Mouse (Mus musculus) G1E (cell line): ENCODE results near the gene Inpp5a. TPM values are rescaled to one million over a fixed set of nuclear protein-coding genes. Genes with fewer than 3 reads are reported as not detected.
A peak's percentile ranks its signal among the peaks of the same experiment; 100 is the strongest.

Experiments
- ATAC-seq: 2 replicates; pipeline ENCODE4 v1.8.0; 2016; ENCODE audit warnings: mild to moderate bottlenecking; ENCODE audit not compliant: insufficient number of reproducible peaks, poor library complexity, low FRiP score, severe bottlenecking; ENCODE audit errors: extremely low read depth
- DNase-seq: peaks from one replicate; pipeline ENCODE4 v3.0.0; 2012; ENCODE audit warnings: low spot score
- H3K27me3 ChIP-seq: 2 replicates; pipeline ENCODE4 v1.6.1; 2012; ENCODE audit warnings: mild to moderate bottlenecking, low read length, inconsistent platforms; ENCODE audit not compliant: insufficient read depth
- H3K36me3 ChIP-seq: replicated peaks from 2 replicates; pipeline ENCODE3; 2012; ENCODE audit warnings: mild to moderate bottlenecking, inconsistent platforms
- H3K4me1 ChIP-seq: 2 replicates; pipeline ENCODE4 v1.6.1; 2012; ENCODE audit warnings: low read depth, low read length, inconsistent platforms, mixed read lengths; ENCODE audit not compliant: insufficient read depth
- H3K4me3 ChIP-seq: 2 replicates; pipeline ENCODE4 v1.5.1; 2012; ENCODE audit warnings: low read depth, mild to moderate bottlenecking, inconsistent platforms, low read length, moderate library complexity, mixed read lengths
- H3K9me3 ChIP-seq: replicated peaks from 2 replicates; pipeline ENCODE4 v1.6.1; 2012; ENCODE audit warnings: inconsistent platforms
- CTCF ChIP-seq: IDR thresholded peaks from 2 replicates; pipeline ENCODE4 v1.5.1; 2012; ENCODE audit warnings: low read depth, low read length, inconsistent platforms, mixed read lengths
- GATA1 ChIP-seq: IDR thresholded peaks from 2 replicates; pipeline ENCODE4 v1.6.1; 2012; ENCODE audit warnings: borderline replicate concordance, low read length, inconsistent platforms, mixed read lengths
- GATA2 ChIP-seq: IDR thresholded peaks from 2 replicates; pipeline ENCODE4 v1.6.1; 2012; ENCODE audit warnings: low read depth, low read length, inconsistent platforms, borderline replicate concordance
- POLR2AphosphoS5 ChIP-seq: IDR thresholded peaks from 2 replicates; pipeline ENCODE4 v1.6.1; 2012; ENCODE audit warnings: low read depth, low read length, inconsistent platforms; ENCODE audit not compliant: insufficient replicate concordance
- TAL1 ChIP-seq: conservative IDR thresholded peaks from 2 replicates; pipeline ENCODE4 v1.6.1; 2012; ENCODE audit warnings: low read depth, low read length, inconsistent platforms, mixed read lengths
- polyA plus RNA-seq: library from polyadenylated mRNA; stranded (reverse); fragments of >175 nt; gene quantifications from 2 replicates; pipeline ENCODE4 v1.2.3, GENCODE M21; 2012
- total RNA-seq, 2 experiments: library from RNA; stranded (forward) in 1 of 2; stranded (reverse) in 1 of 2; fragments of 200-1000 nt in 1 of 2; fragments of >200 nt in 1 of 2; fragmentation: Nextera tagmentation in 1 of 2; gene quantifications; 2 replicates each; pipeline ENCODE4 v1.2.3; 2014 to 2017

Inpp5a gene
- total and polyA plus RNA-seq, 3 experiments = 1.2 to 5.6 (median 2.5) TPM

DNA sequence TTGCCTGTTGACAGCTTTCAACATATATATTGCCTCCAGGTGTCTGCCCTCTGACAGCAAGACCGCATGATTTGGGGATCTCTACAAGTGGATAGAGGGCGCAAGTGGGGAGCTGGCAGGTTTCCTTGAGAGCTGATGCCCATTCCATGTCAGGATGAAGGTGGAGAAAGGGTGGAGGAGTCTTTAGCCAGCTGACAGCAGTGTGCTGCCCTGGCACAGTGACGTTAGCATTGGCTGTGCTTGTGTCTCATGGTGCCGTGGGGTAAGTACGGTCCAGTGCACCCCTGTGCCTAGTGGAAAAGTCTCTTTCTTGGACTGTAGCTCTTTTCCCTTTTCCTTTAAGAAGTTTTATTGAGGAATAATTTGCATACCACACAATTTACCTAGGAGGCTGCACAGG is 9.2 kb downstream of the Inpp5a start:
- Histone ChIP-seq H3K9me3 (peaks cover 54% of the 10 kb centered on the region), H3K4me3 (no peak overlapping the region), H3K36me3 (no peaks in the 10 kb centered on the region), H3K27me3 (no peaks in the 10 kb centered on the region), H3K4me1 (peaks cover 18% of the 10 kb centered on the region)
- DNase-seq (no peak), ATAC-seq (no peak)
- no peak for TF ChIP-seq GATA1
- no peak for TF ChIP-seq CTCF
- no peak for TF ChIP-seq GATA2
- no peak for TF ChIP-seq POLR2AphosphoS5
- TF ChIP-seq TAL1 = no peak

DNA sequence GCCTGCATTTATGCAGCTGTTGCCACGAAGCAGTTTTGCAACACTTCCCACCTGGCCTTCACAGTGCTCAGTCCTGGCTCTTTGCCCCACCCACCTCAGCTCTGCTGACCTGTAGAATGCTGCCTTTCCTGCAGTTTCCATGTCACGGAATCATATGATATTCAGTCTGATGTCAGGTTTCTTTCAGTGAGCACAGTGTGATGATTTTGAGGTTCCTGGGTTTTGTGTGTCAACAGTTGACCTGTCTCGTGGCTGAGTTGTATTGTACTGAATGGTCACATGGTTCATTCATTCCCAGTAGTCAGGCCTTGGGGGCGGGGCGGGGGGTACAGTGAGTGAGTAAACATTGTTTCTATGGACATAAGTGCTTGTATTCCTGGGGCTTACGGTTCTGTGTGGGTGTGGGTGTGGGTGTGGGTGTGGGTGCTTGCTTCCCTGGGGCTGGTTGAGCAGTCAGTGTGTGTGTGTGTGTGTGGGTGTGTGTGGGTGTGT is 9.7 kb downstream of the Inpp5a start:
- peaks cover 52% of the 10 kb centered on the region for H3K9me3 ChIP-seq
- DNase-seq = no peak
- no peaks in the 10 kb centered on the region for H3K27me3 ChIP-seq
- H3K4me3 ChIP-seq = no peak overlapping the region
- H3K36me3 ChIP-seq = no peaks in the 10 kb centered on the region
- peaks cover 18% of the 10 kb centered on the region for H3K4me1 ChIP-seq
- ATAC-seq = no peak
- TF ChIP-seq GATA1 = no peak
- no peak for TF ChIP-seq GATA2
- no peak for TF ChIP-seq CTCF
- TF ChIP-seq TAL1 = no peak
- TF ChIP-seq POLR2AphosphoS5 = no peak

DNA sequence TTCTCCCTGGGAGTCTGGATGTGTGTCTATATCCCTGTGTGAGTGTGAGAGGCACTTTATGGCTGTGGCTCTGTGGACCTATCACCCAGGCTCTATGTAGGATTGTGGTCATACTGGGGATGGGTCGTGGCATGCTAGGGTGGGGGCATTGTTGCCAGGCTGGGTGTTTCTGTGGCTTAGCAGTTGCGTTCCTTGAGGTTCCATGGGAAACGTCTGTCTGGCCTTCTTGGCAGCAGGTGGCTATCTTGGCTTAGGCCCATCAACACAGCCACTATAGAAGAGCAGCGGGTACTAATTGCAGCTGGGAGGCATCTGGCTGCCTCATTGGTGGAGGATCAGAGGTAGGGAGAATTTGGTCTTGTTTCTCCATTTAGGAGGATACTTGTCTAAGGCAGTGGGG is 10.7 kb downstream of the Inpp5a start:
- H3K36me3 ChIP-seq = no peaks in the 10 kb centered on the region
- DNase-seq = no peak
- no peak overlapping the region for H3K4me3 ChIP-seq
- no peaks in the 10 kb centered on the region for H3K27me3 ChIP-seq
- TF ChIP-seq GATA1 (no peak), GATA2 (no peak), POLR2AphosphoS5 (no peak), TAL1 (no peak), CTCF (no peak)
- H3K4me1 ChIP-seq = peaks cover 18% of the 10 kb centered on the region
- ATAC-seq = no peak
- H3K9me3 ChIP-seq = peaks cover 52% of the 10 kb centered on the region

DNA sequence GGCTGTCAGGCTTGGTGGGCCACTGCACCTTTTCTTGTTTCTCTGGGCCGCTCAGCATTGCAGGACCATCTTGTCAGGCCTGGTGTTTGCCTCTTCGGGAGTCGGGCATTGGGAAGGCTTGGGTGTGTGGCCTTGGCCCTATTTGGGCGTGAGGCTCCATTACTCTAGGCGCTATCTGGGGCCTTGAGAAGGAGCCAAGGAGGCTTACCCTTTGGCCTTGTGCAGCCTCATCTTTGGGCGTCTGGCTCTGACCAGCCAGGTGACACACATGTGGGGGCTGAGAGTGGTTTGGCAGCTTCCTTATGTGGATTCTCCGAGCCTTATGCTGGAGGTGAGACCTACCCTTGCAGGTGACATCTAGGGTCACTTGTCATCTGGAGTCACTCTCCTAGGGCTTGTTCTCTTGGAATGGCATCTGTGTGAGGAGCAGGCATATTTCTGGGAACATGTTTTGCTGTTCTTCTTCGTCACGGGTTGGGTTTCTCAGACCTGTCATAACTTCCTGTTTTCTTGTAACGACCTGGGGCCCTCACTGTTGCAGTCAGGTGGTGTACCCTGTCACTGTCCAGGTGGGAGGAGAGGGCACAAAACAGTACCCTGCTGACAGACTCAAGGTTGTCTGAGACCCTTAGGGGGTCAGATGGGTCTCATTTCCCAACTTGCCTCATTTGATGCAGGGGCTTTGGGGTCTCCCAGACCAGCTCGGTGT is 11.2 kb downstream of the Inpp5a start:
- Histone ChIP-seq H3K27me3 (no peaks in the 10 kb centered on the region), H3K36me3 (no peaks in the 10 kb centered on the region), H3K4me3 (no peak overlapping the region), H3K4me1 (peaks cover 18% of the 10 kb centered on the region), H3K9me3 (peaks cover 55% of the 10 kb centered on the region)
- TF ChIP-seq CTCF = no peak
- TF ChIP-seq GATA2 = no peak
- TF ChIP-seq GATA1 = no peak
- no peak for TF ChIP-seq TAL1
- TF ChIP-seq POLR2AphosphoS5 = no peak
- peak; percentile 14 for DNase-seq
- ATAC-seq = peak; percentile 26; the same call in 1 of the 2 replicates

DNA sequence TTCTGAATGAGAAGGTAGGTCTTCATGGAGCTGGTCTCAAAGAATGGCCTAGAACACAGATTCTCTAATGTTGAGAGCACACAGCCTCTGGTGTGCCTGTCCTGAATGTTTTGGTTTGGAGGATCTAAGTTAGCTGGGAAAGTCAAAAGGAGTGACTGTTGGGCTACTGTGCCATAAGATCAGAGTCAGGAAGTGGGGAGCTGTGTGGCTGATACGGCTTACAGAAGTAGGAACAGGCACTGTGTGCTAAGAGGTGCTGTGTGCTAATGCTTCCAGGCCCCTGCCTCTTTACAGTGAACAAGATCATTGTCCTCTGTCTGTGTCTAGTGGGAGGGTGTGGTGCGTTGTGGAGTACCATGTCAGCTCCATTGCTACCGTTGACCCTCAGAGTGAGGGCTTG is 12.0 kb downstream of the Inpp5a start:
- TF ChIP-seq POLR2AphosphoS5 (no peak), GATA1 (no peak), GATA2 (no peak), CTCF (no peak), TAL1 (no peak)
- Histone ChIP-seq H3K27me3 (no peaks in the 10 kb centered on the region), H3K4me3 (no peak overlapping the region), H3K9me3 (peaks cover 58% of the 10 kb centered on the region), H3K36me3 (no peaks in the 10 kb centered on the region), H3K4me1 (peaks cover 18% of the 10 kb centered on the region)
- ATAC-seq (no peak), DNase-seq (no peak)

DNA sequence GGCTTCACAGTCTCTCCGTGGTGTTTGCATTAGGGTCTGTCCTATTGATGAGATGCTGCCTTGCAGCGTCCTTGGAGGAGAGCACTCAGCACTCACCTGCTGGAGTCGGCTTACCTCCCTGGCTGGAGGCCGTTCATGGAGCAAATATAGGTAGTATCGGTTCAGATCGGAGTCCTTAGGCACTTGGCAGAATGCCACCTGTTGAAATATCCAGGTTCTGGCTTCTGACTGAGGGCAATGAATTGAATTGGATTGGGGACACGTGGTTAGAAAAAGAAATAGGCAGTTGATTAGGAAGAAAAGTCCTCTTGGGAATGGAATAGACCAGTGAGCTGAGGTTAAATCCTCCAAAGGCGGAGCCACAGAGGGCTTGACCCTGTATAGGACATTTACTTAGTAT is 12.9 kb downstream of the Inpp5a start:
- no peaks in the 10 kb centered on the region for H3K27me3 ChIP-seq
- H3K4me3 ChIP-seq = no peak overlapping the region
- DNase-seq = no peak
- H3K4me1 ChIP-seq = peaks cover 18% of the 10 kb centered on the region
- no peaks in the 10 kb centered on the region for H3K36me3 ChIP-seq
- peaks cover 56% of the 10 kb centered on the region for H3K9me3 ChIP-seq
- TF ChIP-seq GATA1 (no peak), TAL1 (no peak), GATA2 (no peak), CTCF (no peak), POLR2AphosphoS5 (no peak)
- ATAC-seq = no peak

DNA sequence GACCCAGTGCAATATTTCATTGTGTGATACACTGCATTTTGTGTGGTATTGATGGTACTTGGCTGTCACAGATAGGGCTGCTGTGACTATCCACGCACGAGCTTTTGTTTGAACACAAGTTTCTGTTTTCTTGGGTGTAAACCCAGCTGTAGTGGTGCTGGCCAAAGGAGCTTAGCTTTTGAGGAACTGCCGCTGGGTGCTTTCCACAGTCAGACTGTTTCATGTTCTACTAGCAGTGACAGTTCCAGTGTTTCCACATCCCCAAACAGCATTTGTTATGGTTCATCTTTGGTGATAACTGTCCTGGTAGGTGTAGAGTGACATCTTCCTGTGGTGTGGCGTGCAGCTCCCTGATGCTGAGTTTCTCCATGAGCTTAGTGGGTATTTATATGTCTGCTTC is 13.8 kb downstream of the Inpp5a start:
- ATAC-seq (no peak), DNase-seq (no peak)
- Histone ChIP-seq H3K9me3 (peaks cover 57% of the 10 kb centered on the region), H3K27me3 (no peaks in the 10 kb centered on the region), H3K36me3 (no peaks in the 10 kb centered on the region), H3K4me1 (peaks cover 18% of the 10 kb centered on the region), H3K4me3 (no peak overlapping the region)
- TF ChIP-seq CTCF (no peak), GATA1 (no peak), TAL1 (no peak), POLR2AphosphoS5 (no peak), GATA2 (no peak)
